ENCODE assay signal across 21 mouse cellular contexts in the genomic region with DNA sequence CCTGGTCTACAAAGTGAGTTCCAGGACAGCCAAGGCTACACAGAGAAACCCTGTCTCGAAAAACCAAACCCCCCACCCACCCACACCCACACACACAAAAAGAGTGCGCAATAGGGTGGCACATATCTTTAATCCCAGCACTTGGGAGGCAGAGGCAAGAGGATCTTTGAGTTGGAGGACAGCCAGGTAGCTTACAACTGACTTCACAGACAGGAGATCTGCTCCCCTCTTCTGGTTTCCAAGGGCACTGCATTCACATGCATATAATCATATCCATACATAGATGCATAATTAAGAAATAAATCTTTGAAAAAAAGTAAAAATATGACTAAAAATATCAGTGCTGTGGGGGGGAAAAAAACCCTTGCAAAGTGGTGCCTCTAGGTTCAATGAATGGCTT. TPM values are rescaled to one million over a fixed set of nuclear protein-coding genes. Genes with fewer than 3 reads are reported as not detected.
DNase-seq lines count a peak whose midpoint lies in the region; ATAC-seq and TF ChIP-seq lines count a peak whose summit lies in the region.
"Had no signal": no experiment of that assay in that cellular context is flagged by ENCODE, and none has a peak within 500 bp of the region (broad histone marks: within the 10 kb centered on the region; RNA-seq: fewer than 3 reads in every experiment).

No protein-coding gene starts in this region.

- 0 out of 2 replicates have a peak overlapping the region, but pooled peaks have one; percentile 54 for H3K9ac ChIP-seq in liver, embryonic 12.5 days
- no peak overlapping the region for H3K9ac ChIP-seq in kidney, embryonic 16.5 days (replicated peaks; ENCODE audit: low read length)
- H3K9ac ChIP-seq: embryonic facial prominence, embryonic 12.5 days; forebrain, embryonic 15.5 days; hindbrain, embryonic 12.5 days; limb, embryonic 12.5 days; lung, embryonic 15.5 days; midbrain, embryonic 15.5 days had no signal

- 96% methylated on average over 2 of the region's 2 CpGs for WGBS in kidney, adult 2 months
- WGBS in liver, embryonic 12.5 days (ENCODE audit: insufficient replicate concordance): 65% methylated on average over 2 of the region's 2 CpGs
- 94% methylated on average over 2 of the region's 2 CpGs for WGBS in kidney, embryonic 16.5 days

- DNase-seq in kidney, adult 2 months: no peak
- DNase-seq in kidney, postnatal 36 days: no peak
- peak; percentile 76 for DNase-seq in 416B (ENCODE audit: low read depth)
- peak; percentile 35 for DNase-seq in ES-CJ7 (ENCODE audit: low read depth, low spot score)
- DNase-seq in spleen, postnatal 14 days (ENCODE audit: low spot score in 2 of 2): no peak
- DNase-seq in adrenal gland, adult 2 months: no peak
- DNase-seq: cerebellum, adult 9-11 months; gastrocnemius, postnatal 25 days; heart, postnatal 10 days; kidney, postnatal 14 days; right cerebral cortex, postnatal 14 days; spleen, adult 18-20 months; thymus, adult 18-20 months had no signal

- peak overlapping the region; percentile 55 for H3K4me2 ChIP-seq in liver, embryonic 12.5 days
- no peak overlapping the region for H3K4me2 ChIP-seq in kidney, embryonic 16.5 days (replicated peaks; ENCODE audit: low read depth, low read length)
- H3K4me2 ChIP-seq: embryonic facial prominence, embryonic 12.5 days; forebrain, embryonic 15.5 days; hindbrain, embryonic 12.5 days; limb, embryonic 12.5 days; lung, embryonic 15.5 days; midbrain, embryonic 15.5 days had no signal

- H3K36me3 ChIP-seq in kidney, adult 2 months (ENCODE audit: control insufficient read depth, insufficient read depth, low read length): no peaks in the 10 kb centered on the region
- 0 out of 2 replicates have a peak, but pooled peaks cover 3% of the 10 kb centered on the region for H3K36me3 ChIP-seq in liver, embryonic 12.5 days
- no peaks in the 10 kb centered on the region for H3K36me3 ChIP-seq in kidney, embryonic 16.5 days (ENCODE audit: insufficient read depth, low read length)
- H3K36me3 ChIP-seq: embryonic facial prominence, embryonic 12.5 days; forebrain, embryonic 15.5 days; hindbrain, embryonic 12.5 days; limb, embryonic 12.5 days; lung, embryonic 15.5 days; midbrain, embryonic 15.5 days had no signal

- ATAC-seq in liver, embryonic 12.5 days: no peak
- ATAC-seq in kidney, embryonic 16.5 days (ENCODE audit: low FRiP score, low TSS enrichment): no peak
- ATAC-seq: forebrain, embryonic 15.5 days; midbrain, embryonic 15.5 days had no signal

- no peak for TF ChIP-seq POLR2A in kidney, adult 2 months (IDR thresholded peaks at IDR 0.05; ENCODE audit: low read depth, low read length)

- H3K27ac ChIP-seq in kidney, adult 2 months (ENCODE audit: insufficient read depth, low read depth, low read length): no peak overlapping the region
- no peak overlapping the region for H3K27ac ChIP-seq in liver, embryonic 12.5 days
- no peak overlapping the region for H3K27ac ChIP-seq in kidney, embryonic 16.5 days (ENCODE audit: low read length)
- H3K27ac ChIP-seq: embryonic facial prominence, embryonic 12.5 days; forebrain, embryonic 15.5 days; hindbrain, embryonic 12.5 days; limb, embryonic 12.5 days; lung, embryonic 15.5 days; midbrain, embryonic 15.5 days had no signal

- no peak overlapping the region for H3K4me3 ChIP-seq in kidney, adult 2 months (ENCODE audit: insufficient read depth, low read depth, low read length)
- H3K4me3 ChIP-seq in liver, embryonic 12.5 days: no peak overlapping the region
- H3K4me3 ChIP-seq in kidney, embryonic 16.5 days (ENCODE audit: low read length): no peak overlapping the region
- H3K4me3 ChIP-seq: embryonic facial prominence, embryonic 12.5 days; forebrain, embryonic 15.5 days; hindbrain, embryonic 12.5 days; limb, embryonic 12.5 days; lung, embryonic 15.5 days; midbrain, embryonic 15.5 days had no signal

- no peaks in the 10 kb centered on the region for H3K27me3 ChIP-seq in kidney, adult 2 months (replicated peaks; ENCODE audit: control insufficient read depth, insufficient read depth, low read length)
- H3K27me3 ChIP-seq in liver, embryonic 12.5 days (replicated peaks): no peaks in the 10 kb centered on the region
- H3K27me3 ChIP-seq in kidney, embryonic 16.5 days (ENCODE audit: insufficient read depth, low read length): no peaks in the 10 kb centered on the region
- H3K27me3 ChIP-seq: embryonic facial prominence, embryonic 12.5 days; forebrain, embryonic 15.5 days; hindbrain, embryonic 12.5 days; limb, embryonic 12.5 days; lung, embryonic 15.5 days; midbrain, embryonic 15.5 days had no signal

- H3K9me3 ChIP-seq in liver, embryonic 12.5 days (replicated peaks): no peaks in the 10 kb centered on the region
- H3K9me3 ChIP-seq in kidney, embryonic 16.5 days (ENCODE audit: low read length): no peaks in the 10 kb centered on the region
- H3K9me3 ChIP-seq: embryonic facial prominence, embryonic 12.5 days; forebrain, embryonic 15.5 days; hindbrain, embryonic 12.5 days; limb, embryonic 12.5 days; lung, embryonic 15.5 days; midbrain, embryonic 15.5 days had no signal

- H3K4me1 ChIP-seq in kidney, adult 2 months (ENCODE audit: control insufficient read depth, insufficient read depth, low read length): peaks cover 18% of the 10 kb centered on the region; the same call in 1 of the 2 replicates
- H3K4me1 ChIP-seq in liver, embryonic 12.5 days: peaks cover 56% of the 10 kb centered on the region
- 0 out of 2 replicates have a peak, but pooled peaks cover 2% of the 10 kb centered on the region for H3K4me1 ChIP-seq in kidney, embryonic 16.5 days (ENCODE audit: insufficient read depth, low read length)

- TF ChIP-seq CTCF in kidney, adult 2 months (conservative IDR thresholded peaks at IDR 0.05; ENCODE audit: insufficient read depth, insufficient read length, low read depth, low read length): 0 out of 2 replicates have a peak, but pooled peaks have one; percentile 15

RNA-seq across cellular contexts. Expression of gene Brd4, which starts 25.7 kb away (rescaled TPM):
- 27.0 and 33.7 TPM in 2 replicates for polyA plus RNA-seq in kidney, adult 2 months (2012; rRNA removed)
- 55.1 and 56.5 TPM in 2 replicates for polyA plus RNA-seq in liver, embryonic 12.5 days (2016; fragmentation: Nextera tagmentation; extraction: Ambion mirVana)
- 84.5 and 99.3 TPM in 2 replicates for polyA plus RNA-seq in kidney, embryonic 16.5 days (2015; fragmentation: Nextera tagmentation; extraction: Ambion mirVana)
- total RNA-seq in adrenal gland, adult 2 months (2021): 100 to 1,000 TPM in 1 of 2 experiments, 10 to 100 TPM in 1; 76.0 to 146 TPM
- polyA plus RNA-seq in adrenal gland, adult 2 months (2012; rRNA removed): 30.6 and 42.8 TPM in 2 replicates

Comparison
In these comparisons a context has a peak if more than half of its experiments do, and no peak if none do; other contexts are left out.
1. DNase-seq: peak in 416B (single experiment) and ES-CJ7 (single experiment); none in kidney, adult 2 months (single experiment), kidney, postnatal 36 days (0 of 2), spleen, postnatal 14 days (0 of 2) and adrenal gland, adult 2 months (single experiment).